Mouse (Mus musculus) MEL (cell line): ENCODE measurements at regions not wholly inside any gene's neighbourhood (a gene's known extent, or its start where the extent isn't known, plus 50 kb on each side); places are given as distances from the start of the nearest gene placed in this dataset.

Source experiments
- DNase-seq: peaks from one replicate; pipeline ENCODE4 v3.0.0; 2011; ENCODE audit warnings: low read depth, low spot score
- H3K27ac ChIP-seq: 2 replicates; pipeline ENCODE4 v1.5.1; 2012; ENCODE audit warnings: low read depth, mild to moderate bottlenecking, control low read depth, low read length, moderate library complexity; ENCODE audit not compliant: control insufficient read depth
- H3K27me3 ChIP-seq, 2 experiments: fragments of 150-350 bp in 1 of 2; sonication (generic) in 1 of 2; 2 replicates each; pipeline ENCODE4 v1.6.1; 2012; ENCODE audit warnings: low read length in 2 of 2, mild to moderate bottlenecking in 2 of 2, improper control_type of control experiment in 1 of 2, moderate library complexity in 1 of 2; ENCODE audit not compliant: insufficient read depth in 2 of 2, control insufficient read depth in 1 of 2
- H3K36me3 ChIP-seq, 2 experiments: 2 replicates each; pipeline ENCODE4 v1.6.1; 2012 to 2014; ENCODE audit warnings: low read length in 2 of 2, improper control_type of control experiment in 1 of 2, inconsistent platforms in 1 of 2, mild to moderate bottlenecking in 1 of 2; ENCODE audit not compliant: insufficient read depth in 2 of 2, control insufficient read depth in 1 of 2
- H3K4me1 ChIP-seq, 2 experiments: fragments of 150-350 bp in 1 of 2; sonication (generic) in 1 of 2; 2 replicates each; pipeline ENCODE4 v1.6.1; 2012; ENCODE audit warnings: low read length in 2 of 2, improper control_type of control experiment in 1 of 2, mild to moderate bottlenecking in 1 of 2; ENCODE audit not compliant: insufficient read depth in 2 of 2, control insufficient read depth in 1 of 2
- H3K4me3 ChIP-seq, 2 experiments: fragments of 150-350 bp in 1 of 2; sonication (generic) in 1 of 2; 2 replicates each; pipeline ENCODE4 v1.5.1; 2012; ENCODE audit warnings: low read depth in 2 of 2, low read length in 2 of 2, mild to moderate bottlenecking in 2 of 2, moderate library complexity in 2 of 2, control low read depth in 1 of 2, improper control_type of control experiment in 1 of 2; ENCODE audit not compliant: control insufficient read depth in 1 of 2, insufficient read depth in 1 of 2
- H3K79me2 ChIP-seq: 2 replicates; pipeline ENCODE4 v1.6.1; 2012; ENCODE audit warnings: mild to moderate bottlenecking, low read length, moderate library complexity; ENCODE audit not compliant: control insufficient read depth, poor library complexity, insufficient read depth
- H3K9ac ChIP-seq: 2 replicates; pipeline ENCODE4 v1.6.1; 2012; ENCODE audit warnings: low read depth, mild to moderate bottlenecking, control low read depth, low read length, moderate library complexity; ENCODE audit not compliant: control insufficient read depth, poor library complexity, severe bottlenecking
- H3K9me3 ChIP-seq: fragments of 150-350 bp; sonication (generic); replicated peaks from 2 replicates; pipeline ENCODE4 v1.6.1; 2012; ENCODE audit warnings: mild to moderate bottlenecking, low read length, improper control_type of control experiment, moderate library complexity; ENCODE audit not compliant: insufficient read depth
- BHLHE40 ChIP-seq: IDR thresholded peaks from 2 replicates; pipeline ENCODE4 v1.6.1; 2012; ENCODE audit warnings: low read depth, mild to moderate bottlenecking, inconsistent platforms, low read length, improper control_type of control experiment, borderline replicate concordance
- ETS1 ChIP-seq: IDR thresholded peaks from 2 replicates; pipeline ENCODE4 v1.6.1; 2012; ENCODE audit warnings: low read depth, mild to moderate bottlenecking, inconsistent platforms, low read length, improper control_type of control experiment, moderate library complexity
- GATA1 ChIP-seq: IDR thresholded peaks from 2 replicates; pipeline ENCODE4 v1.6.1; 2011; ENCODE audit warnings: low read depth, low read length, improper control_type of control experiment
- JUND ChIP-seq: IDR thresholded peaks from 2 replicates; pipeline ENCODE4 v1.6.1; 2011; ENCODE audit warnings: low read depth, mild to moderate bottlenecking, improper control_type of control experiment, low read length
- MAX ChIP-seq: IDR thresholded peaks from 2 replicates; pipeline ENCODE4 v1.6.1; 2011; ENCODE audit warnings: low read length, improper control_type of control experiment
- MXI1 ChIP-seq: IDR thresholded peaks from 2 replicates; pipeline ENCODE4 v1.6.1; 2011; ENCODE audit warnings: mild to moderate bottlenecking, low read depth, low read length, improper control_type of control experiment
- NELFE ChIP-seq: IDR thresholded peaks from 2 replicates; pipeline ENCODE4 v1.6.1; 2011; ENCODE audit warnings: low read depth, low read length, improper control_type of control experiment
- POLR2A ChIP-seq, 2 experiments: IDR thresholded peaks; 2 replicates each; pipeline ENCODE4 v1.6.1; 2011 to 2012; ENCODE audit warnings: low read length in 2 of 2, mild to moderate bottlenecking in 2 of 2, control low read depth in 1 of 2, improper control_type of control experiment in 1 of 2, low read depth in 1 of 2, moderate library complexity in 1 of 2; ENCODE audit not compliant: control insufficient read depth in 1 of 2, insufficient read depth in 1 of 2, poor library complexity in 1 of 2
- POLR2AphosphoS2 ChIP-seq: IDR thresholded peaks from 2 replicates; pipeline ENCODE4 v1.6.1; 2011; ENCODE audit warnings: low read length, improper control_type of control experiment
- RAD21 ChIP-seq: IDR thresholded peaks from 2 replicates; pipeline ENCODE4 v1.6.1; 2011; ENCODE audit warnings: mild to moderate bottlenecking, low read depth, low read length, improper control_type of control experiment
- TBP ChIP-seq: IDR thresholded peaks from 2 replicates; pipeline ENCODE4 v1.8.0; 2011; ENCODE audit warnings: low read depth, low read length, improper control_type of control experiment
- UBTF ChIP-seq: IDR thresholded peaks from 2 replicates; pipeline ENCODE4 v1.6.1; 2012; ENCODE audit warnings: low read depth, mild to moderate bottlenecking, inconsistent platforms, low read length, improper control_type of control experiment, moderate library complexity, borderline replicate concordance; ENCODE audit not compliant: insufficient read depth
- ZKSCAN1 ChIP-seq: IDR thresholded peaks from 2 replicates; pipeline ENCODE4 v1.6.1; 2012; ENCODE audit warnings: low read depth, mild to moderate bottlenecking, inconsistent platforms, low read length, improper control_type of control experiment, moderate library complexity

DNA sequence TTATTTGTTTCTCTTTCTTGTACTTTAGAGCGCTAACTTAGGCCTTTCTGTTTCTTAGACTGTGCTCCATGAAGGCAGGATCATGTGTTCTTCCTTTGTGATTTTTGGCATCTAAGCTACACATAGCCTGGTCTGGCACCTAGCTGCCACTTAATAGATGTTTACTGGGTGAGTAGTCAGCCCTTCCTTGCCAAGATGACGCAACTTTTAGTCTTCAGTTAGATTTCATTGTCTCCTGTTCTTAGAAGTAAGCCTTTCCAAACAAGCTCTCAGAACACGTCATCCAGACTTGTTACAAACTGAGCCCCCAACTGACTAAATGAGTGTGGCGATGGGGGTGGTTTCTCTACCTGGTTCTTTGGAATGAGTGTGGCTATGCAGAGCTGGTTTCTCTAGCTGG lies 85.4 kb upstream of the Rapgef5 start:
- H3K9me3 ChIP-seq = no peaks in the 10 kb centered on the region
- no peak overlapping the region for H3K9ac ChIP-seq
- no peaks in the 10 kb centered on the region for H3K79me2 ChIP-seq
- H3K4me3 ChIP-seq = no peak overlapping the region
- H3K27me3 ChIP-seq = no peaks in the 10 kb centered on the region
- no peaks in the 10 kb centered on the region for H3K36me3 ChIP-seq
- no peaks in the 10 kb centered on the region for H3K4me1 ChIP-seq
- DNase-seq = no peak
- TF ChIP-seq ETS1 = no peak
- no peak overlapping the region for H3K27ac ChIP-seq

DNA sequence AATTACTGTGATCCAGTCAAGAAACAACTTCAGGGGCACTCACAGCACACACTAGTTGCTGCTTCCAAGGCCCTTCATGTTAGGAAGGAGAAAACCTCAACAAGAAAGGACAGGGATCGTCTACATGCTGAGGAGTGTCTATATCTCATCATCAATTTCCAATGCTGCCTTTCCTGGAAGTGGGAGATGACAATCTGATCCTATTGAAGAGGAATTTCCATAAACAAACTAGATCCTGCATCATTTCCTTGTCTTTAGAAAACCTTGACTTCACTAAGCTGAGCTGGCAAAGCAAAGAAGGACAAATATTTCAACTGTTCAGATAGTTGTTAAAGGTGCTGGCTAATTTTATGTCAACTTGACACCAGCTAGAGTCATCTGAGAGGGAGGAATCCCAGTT lies 83.5 kb upstream of the Rapgef5 start:
- TF ChIP-seq POLR2A (IDR thresholded peaks at IDR 0.05; ENCODE audit: control insufficient read depth in 1 of 2, insufficient read depth in 1 of 2, low read depth in 1 of 2, low read length in 2 of 2, poor library complexity in 1 of 2) (no peak), UBTF (no peak), GATA1 (no peak), RAD21 (no peak), ZKSCAN1 (no peak)

GRCm38 (mm10) chr12:117437011-117437410 lies 79.3 kb upstream of the Rapgef5 start:
- no peaks in the 10 kb centered on the region for H3K79me2 ChIP-seq
- no peak for DNase-seq
- H3K9me3 ChIP-seq = no peaks in the 10 kb centered on the region
- no peak overlapping the region for H3K4me3 ChIP-seq
- no peak overlapping the region for H3K27ac ChIP-seq
- TF ChIP-seq MXI1 (no peak), NELFE (no peak), MAX (no peak), POLR2AphosphoS2 (no peak), GATA1 (no peak), JUND (no peak), BHLHE40 (no peak), TBP (no peak)
- no peak overlapping the region for H3K9ac ChIP-seq
- H3K36me3 ChIP-seq = no peaks in the 10 kb centered on the region
- no peaks in the 10 kb centered on the region for H3K4me1 ChIP-seq
- H3K27me3 ChIP-seq = no peaks in the 10 kb centered on the region

More for the DNA sequence above, 83.5 kb upstream of the Rapgef5 start:
- H3K27ac ChIP-seq = no peak overlapping the region
- no peaks in the 10 kb centered on the region for H3K9me3 ChIP-seq
- DNase-seq = no peak
- no peak overlapping the region for H3K9ac ChIP-seq
- no peaks in the 10 kb centered on the region for H3K79me2 ChIP-seq
- H3K4me1 ChIP-seq = no peaks in the 10 kb centered on the region
- H3K27me3 ChIP-seq = no peaks in the 10 kb centered on the region
- H3K4me3 ChIP-seq = no peak overlapping the region
- no peaks in the 10 kb centered on the region for H3K36me3 ChIP-seq
